Mouse (Mus musculus): Measurements from ENCODE around the gene Tlr12.
A peak's percentile ranks its signal among the peaks of the same experiment; 100 is the strongest.
"Not testable (repeated sequence)": the region's sequence is repeated elsewhere in the genome, so short reads cannot be mapped to it uniquely, and the experiment has no call there.

Tlr12 gene

DNA sequence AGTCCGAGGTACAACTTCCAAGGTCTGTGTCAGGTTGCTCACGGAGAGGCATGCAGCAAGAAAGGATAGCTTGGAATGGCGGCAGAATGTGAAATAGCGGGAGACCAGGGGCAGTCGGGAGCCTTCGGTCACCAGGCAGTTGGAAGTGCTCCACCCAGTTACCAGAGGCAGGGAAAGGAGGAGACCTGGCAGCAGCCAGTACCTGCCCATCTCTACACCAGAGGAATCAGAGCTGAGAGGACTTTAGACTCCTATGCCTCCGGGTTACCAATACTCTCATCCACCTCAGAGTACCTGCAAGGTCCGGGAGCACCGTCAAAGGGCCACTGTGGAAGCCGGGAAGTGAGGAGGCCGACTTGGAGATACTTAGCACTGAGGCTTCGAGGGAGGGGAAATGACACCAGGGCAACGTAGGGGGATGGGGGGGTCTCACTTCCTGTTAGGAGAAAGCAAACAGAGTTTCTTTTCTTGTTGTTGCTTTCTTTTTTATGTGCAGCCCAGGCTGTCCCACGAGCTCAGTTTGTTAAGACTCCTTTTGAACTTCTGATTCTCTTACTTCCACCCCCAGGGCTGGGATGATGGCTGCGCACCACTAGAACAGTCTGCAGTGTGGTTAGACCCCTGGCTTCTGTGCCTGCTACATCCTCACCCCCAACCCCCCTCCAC lies at the start of gene Tlr12:
Gene Tlr12 (minus strand): TSS at position 374 of the 666 bp plus-strand sequence.
- DNase-seq (ENCODE audit: low read depth) = no peak

DNA sequence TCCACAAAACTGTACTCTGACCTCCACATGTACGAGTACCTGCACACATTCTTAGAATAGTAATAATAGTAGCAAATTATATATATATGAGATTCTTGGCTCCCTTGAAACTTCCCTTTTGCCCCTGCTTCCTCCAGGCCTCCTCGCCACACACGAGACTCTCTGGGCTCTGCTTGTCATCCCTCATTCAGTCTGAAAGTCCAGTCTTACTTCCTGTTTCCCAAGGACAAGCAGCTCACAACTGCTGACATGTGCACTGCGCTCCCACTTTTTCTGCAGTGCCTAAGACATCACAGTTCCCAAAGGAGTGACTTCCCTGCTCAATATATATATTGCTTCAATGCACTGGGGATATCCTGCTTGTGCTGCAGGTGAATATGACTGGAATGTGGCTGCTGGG lies 48.8 kb upstream of the Tlr12 start:
- DNase-seq (ENCODE audit: low read depth) = not testable (repeated sequence)

DNA sequence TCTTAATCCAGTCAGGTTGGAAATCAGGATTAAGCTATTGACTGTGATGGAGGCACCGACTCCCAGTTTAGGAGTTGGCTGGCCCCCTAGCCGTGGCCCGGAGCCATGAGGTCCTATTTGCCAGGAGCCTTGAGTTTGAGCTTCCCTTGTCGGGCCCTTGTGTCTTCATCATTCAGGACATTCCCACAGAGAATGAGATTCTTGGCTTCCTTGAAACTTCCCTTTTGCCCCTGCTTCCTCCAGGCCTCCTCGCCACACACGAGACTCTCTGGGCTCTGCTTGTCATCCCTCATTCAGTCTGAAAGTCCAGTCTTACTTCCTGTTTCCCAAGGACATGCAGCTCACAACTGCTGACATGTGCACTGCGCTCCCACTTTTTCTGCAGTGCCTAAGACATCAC lies 47.9 kb upstream of the Tlr12 start:
- not testable (repeated sequence) for DNase-seq (ENCODE audit: low read depth)

DNA sequence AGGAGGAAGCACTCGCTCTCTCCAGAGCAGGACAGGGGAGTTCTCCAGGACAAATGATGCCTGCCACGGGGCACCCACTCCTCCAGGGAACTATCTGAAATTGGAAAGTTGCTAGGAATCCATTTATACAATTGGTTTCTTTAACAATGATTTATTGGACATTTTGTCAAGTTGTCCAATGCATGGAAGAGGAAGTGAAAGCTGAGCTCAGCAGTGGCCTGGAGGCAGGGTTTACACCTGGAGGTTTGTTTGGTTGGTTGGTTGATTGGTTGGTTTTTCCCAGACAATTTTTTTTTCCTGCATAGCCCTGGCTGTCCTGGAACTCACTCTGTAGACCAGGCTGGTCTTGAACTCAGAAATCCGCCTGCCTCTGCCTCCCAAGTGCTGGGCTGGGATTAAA lies 45.6 kb upstream of the Tlr12 start:
- no peak for DNase-seq (ENCODE audit: low read depth)

DNA sequence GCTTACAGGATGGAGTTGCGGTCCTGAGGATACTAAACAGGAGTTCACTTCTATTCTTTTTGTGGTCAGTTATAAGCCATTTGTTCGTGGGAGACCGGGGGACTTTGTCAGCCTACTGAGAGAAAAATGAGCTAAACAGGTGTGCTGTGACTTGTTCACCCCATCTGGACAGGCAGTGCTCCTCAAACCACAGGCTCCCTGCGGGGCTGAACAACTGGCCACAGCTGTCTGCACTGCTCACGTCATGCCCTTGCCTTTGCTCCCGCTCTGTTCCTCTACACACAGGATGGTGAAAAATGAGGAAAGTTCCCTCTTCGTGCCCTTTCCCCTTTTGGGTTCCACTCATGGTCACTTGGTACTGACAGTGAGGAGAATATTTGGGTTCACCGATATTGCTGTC lies 42.6 kb upstream of the Tlr12 start:
- DNase-seq (ENCODE audit: low read depth) = no peak

DNA sequence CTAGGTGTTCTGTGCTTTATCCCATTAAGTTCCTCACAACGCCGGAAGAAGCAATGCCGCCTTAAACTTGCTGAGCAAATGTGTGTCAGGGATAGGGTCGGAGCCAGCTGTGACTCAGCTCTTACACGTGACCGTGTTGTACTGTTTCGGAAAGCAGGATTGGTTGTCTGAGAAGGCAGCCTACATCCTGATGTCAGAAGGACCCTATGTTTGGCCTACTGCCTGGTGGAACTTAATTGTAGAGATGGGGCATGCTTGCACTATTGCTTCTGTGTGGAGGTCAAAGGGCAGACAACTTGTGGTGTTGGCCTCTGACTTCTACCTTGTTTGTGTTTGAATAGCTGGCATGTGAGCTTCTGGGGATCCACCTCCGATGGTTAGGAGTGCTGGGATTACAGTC lies 41.8 kb upstream of the Tlr12 start:
- DNase-seq (ENCODE audit: low read depth) = no peak

DNA sequence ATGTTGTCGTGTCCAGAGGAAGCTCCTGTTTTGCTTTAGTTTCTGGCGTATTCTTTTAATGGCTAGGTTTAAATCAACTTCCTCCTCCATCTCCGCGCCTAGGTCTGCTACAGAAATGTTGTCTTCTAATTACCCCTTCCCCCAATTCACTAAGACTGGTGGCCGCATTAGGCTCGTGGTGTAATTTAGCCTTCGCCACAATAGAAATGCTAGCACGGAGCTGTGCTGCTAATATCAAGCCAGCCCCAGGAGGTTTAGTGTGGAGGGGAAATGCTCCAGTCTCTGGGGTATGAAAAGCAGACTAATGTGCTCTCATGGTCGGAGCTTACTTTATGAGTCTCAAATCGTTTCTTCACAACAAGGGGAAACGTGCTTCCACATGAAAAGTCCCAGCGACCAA lies 37.0 kb upstream of the Tlr12 start:
- DNase-seq (ENCODE audit: low read depth) = no peak

DNA sequence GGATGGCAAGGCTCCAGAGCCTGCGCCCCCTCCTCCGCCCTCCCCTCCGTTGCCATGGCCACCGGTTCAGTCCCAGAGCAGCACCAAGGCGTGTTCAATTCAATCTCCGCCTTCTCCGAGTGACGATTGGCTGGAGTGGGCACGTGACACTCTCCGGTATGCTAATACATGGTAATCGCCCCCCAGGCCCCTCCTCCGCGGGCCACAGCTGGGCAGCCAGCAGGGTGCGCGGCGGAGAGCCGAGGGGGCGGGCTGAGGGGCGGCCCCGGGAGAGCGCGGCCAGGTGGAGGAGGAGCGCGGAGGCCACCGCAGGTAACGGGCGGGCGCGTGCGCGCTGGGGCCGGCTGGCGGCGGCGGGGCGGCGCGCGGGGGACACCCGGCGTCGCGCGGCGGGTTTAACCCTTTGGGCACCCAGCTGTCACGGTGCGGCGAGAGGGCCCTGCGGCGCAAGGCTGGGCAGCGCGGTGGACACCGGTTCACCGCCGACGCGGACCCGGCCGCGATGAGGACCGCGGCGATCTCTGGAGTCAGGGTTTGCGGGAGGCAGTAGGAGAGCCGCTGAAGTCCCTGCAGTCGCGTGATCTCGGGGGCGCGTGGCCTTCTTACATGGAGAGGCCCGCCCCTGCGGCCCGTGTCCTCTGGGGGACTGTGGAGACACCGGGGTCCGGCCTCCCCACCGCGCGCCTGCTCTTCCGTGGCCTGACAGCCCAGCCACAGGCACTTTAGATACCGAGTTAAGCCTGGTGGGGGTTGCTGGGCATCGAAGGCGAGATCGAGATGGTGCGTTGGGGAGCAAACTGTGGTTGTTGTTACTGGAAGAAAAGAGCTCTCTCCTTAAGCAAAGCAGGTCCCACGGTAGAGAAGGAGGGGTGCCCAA lies 36.3 kb upstream of the Tlr12 start, which contains the start of gene Phc2:
Gene Phc2 (plus strand): TSS at position 198 of the 877 bp plus-strand sequence.
- peak; percentile 67 for DNase-seq (ENCODE audit: low read depth)

DNA sequence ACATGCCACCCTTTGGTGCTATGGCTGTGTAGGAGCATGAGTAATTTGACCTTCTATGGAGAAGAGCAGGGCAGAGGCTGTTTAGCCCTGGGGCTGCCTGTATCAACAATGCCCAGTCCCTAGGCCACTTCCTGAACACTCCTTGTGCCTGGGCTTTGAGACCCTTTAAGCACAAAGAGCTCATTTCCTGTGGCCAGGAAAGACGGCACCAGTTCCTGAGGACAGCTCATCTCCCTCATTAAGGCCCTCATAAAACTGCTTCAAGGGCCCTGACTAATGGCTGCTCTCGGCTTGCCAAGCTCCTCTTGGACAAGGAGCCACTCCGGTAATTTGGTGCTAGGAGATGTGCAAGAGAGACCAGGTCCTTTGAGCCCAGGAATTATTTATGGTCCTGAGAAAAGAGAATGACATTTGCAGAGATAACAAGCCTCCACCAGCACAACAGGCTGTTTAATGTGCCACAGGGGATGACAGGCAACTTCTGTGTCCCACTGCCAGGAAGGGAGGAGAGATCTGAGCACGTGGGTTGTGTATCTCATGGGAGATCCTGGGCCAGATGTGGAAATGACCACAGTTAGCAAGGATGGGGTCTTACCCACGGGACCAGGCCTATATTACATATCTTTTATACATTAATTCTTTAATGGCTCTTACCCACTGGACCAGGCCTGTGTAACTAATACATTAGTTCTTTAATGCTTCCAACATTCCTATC lies 34.3 kb upstream of the Tlr12 start:
- no peak for DNase-seq (ENCODE audit: low read depth)

DNA sequence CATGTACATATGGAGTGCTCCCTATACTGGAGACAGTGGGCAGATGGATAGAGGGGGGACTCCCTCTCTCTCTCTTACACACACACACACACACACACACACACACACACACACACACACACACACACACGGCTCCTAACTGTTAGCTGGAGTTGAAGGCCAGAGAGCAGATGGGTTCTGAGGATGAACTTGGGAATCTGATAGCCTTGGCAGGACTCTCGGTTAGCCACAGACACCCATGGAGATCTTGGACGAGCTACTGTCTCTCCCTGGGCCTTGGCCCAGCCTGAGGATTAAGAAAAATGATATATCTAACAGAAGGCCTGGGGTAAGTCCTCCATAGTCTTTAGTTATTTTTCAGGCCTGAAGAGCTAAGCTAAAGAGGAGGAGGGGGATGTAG lies 33.1 kb upstream of the Tlr12 start:
- DNase-seq (ENCODE audit: low read depth) = no peak

DNA sequence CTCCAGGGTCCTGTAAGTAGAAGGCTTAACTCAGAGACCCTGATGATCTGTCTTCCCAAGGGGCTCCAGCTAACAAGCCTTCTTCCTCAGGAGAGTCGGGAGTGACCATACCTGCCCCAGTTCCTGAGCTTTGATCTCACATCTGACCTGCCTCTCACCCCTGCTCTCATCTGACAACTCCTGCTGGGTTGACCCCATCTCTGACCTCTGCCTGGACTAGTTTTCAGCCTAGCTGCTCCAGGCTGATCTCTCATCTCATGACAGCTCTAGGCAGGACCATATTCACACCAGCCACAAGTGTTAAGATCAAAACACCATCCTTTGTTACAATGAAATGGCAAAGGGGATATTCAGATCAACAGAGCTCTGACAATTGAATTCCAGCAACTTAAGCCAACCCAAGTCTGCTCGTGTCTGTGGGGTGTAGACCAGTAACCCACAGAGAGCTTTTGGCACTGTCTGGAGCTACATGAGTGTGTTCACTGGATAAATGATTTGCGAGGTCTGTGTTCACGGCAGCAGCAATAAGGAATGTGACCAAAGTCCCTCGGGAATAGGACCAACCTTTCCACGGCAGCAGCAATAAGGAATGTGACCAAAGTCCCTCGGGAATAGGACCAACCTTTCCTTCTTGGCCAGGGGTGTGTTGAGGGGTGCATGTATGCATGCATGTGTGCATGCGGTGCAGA lies 30.3 kb upstream of the Tlr12 start:
- no peak for DNase-seq (ENCODE audit: low read depth)

DNA sequence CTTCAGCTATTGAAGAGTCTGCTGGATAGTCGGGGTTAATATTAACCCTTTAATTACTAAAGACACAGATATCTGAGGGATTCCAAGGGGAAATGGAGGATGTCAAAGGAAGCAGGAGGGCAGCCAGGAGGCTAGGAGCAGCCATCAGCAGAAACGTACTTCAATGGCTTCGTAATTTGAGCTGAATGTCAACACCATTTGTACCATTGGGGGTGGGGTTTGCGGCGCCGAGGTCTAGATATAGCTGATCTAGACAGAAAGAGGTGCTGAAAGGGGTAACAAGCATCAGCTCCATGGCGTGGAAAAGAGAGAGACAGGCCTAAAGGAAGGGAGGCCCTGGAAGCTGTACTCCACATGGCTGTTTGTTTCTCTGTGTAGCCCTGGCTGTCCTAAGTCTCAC lies 28.3 kb upstream of the Tlr12 start:
- no peak for DNase-seq (ENCODE audit: low read depth)

DNA sequence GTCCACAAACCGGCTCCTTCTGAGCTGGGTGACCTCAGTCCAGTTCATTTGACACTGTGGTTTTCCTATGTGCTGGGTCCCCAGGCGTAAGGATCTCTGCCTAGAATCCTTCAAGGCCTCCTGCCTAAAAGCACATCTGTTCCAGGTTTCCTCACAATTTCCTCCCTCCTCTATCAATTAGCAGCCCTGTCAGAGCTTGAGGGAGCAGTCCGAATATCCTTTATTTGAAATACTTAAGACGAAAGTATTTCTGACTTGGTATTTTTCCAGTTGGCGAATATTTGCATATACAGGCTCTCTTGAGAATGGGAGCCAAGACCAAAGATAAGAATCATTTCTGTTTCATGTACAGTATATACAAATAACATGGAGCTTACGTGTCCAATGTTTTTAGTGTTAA lies 27.5 kb upstream of the Tlr12 start:
- no peak for DNase-seq (ENCODE audit: low read depth)

DNA sequence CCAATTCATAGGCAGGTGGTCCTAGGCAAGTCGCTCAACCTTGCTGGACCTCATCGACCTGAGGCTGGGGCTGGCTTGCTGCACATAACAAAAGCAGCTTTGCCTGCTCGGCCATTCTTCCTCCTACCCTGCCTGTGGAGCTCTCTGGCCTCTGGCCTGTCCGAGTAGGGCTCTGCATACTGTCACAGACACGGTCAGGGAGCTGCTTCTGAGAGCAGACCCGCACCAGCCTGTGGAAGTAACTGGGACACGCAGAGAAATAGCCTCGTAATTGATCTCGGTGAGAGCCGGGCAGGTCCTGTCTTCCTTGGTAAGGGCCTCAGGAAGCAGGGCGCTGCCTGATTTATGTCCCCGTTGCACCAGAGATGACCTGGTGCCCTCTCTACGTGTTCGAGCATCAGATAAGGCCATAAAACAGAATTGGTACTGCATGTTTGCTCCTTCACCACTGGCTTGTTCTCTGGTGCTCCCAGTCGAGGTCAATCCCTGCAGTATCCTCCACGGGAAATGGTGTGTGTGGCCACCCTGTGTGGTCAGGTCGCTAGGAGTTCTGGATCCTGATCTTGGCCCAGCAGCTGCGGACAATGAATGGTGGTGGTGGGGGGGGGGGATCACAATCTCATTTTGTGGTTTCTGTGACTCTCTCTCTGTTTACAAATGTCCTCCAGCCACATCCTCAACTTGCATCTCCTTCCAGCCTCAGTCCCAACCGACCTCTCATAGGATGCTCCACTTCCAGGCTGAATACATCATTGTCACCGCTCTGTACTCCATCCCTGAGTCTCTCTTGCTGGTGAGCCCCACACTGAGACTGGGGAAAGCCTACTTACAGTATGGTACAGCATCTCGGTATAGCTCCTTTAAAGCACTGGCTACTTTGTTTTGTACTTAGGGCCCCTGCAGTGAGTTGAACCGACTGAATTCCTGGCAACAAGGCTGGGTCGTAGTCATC lies 23.6 kb upstream of the Tlr12 start:
- DNase-seq (ENCODE audit: low read depth) = no peak

DNA sequence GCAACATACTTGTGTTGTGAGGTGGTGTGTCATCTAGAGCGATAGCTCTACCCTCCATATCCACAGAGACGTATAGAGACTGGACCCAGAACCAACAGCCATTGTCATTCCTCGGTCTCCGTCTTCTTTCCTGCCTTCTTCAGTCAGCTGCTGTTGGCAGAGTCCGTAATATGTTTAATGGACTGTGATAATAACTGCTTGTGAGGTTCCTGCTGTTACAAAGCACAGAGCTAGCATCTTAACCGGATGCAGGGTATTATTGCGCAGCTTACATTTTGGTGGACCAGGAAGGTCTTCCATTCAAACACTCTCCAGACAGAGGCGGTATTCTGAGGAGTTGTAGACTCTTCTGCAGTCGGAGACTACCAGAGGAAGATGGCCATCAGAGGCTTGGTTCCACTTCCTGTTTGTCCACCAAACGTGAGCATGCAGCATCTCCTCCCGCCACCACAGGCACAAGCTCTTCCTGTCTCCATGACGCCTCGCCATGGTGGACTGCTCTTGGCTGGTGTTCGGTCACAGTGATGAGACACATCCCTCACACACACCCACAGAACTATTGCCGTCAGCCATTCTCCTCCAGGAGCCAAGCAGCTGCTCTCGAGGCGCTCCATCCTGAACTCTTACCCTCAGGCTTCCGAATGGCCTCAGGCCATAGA lies 20.0 kb upstream of the Tlr12 start:
- DNase-seq (ENCODE audit: low read depth) = no peak

DNA sequence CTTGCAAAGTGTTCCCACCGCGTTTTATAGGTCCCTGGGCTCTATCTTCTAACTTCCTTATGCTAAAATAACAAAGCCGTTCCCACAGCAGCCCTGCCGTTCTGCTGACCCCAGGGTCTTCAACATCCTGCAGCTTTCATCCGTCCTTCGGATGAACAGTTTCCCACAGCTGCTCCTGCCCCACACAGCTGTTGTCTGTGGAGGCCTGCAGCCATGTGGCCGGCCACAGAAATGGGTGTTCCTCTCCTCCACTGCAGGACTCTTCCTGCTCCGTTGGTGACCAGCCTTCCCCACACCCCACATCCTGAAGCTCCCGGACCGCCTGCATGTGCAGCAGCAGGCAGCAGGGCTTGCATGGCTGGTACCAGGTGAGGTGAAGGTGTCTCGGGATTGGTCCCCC lies 18.8 kb upstream of the Tlr12 start:
- no peak for DNase-seq (ENCODE audit: low read depth)

DNA sequence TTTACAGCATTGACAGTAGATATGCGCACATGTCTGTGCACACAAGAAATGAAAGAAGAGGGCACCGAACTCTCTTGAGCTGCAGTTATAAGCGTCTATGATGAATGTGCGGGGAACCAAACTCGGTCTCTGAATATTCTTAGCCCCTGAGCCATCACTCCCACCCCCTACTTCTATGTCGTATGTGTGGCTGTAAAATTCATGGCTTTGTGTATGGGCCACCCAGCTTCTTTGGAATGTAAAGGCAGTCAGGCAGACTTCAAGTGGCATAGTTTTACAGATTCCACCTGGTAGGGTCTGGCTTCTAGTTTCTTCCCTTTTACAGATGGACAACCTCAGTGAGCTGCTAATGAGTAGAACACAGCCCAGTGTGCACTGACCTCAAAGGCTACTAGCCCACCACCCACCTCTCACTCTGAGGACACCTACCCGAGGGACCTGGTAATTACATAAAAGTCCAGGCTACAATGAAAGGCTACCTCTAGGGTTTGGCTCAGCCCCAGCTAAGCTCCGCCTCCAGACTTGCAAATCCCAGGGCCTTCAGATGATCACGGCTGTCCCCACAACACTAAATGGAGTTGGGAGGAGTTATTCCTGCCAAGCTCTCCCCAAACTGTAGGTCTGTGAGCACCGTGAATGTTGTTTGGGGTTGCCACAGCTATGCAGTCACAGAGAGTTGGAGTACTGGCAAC lies 17.6 kb upstream of the Tlr12 start:
- DNase-seq (ENCODE audit: low read depth) = no peak

DNA sequence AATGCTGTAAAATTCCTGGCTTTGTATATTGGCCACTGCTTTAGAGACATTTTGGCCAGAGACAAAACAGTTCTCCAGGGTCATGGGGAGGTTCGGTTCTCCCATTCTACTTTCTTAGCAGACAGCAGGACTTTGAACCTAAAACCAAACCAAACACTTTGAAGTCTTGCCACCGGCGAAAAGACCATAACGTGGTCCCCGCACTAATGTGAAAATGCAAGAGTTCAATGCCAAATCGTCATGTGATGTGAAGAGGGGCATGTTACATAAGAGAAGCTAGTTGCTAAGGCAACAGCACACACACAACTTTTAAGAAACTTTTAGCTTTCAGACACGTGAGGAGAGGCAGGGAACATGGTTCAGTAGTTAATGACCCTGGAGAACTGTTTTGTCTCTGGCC lies 17.0 kb upstream of the Tlr12 start:
- no peak for DNase-seq (ENCODE audit: low read depth)

DNA sequence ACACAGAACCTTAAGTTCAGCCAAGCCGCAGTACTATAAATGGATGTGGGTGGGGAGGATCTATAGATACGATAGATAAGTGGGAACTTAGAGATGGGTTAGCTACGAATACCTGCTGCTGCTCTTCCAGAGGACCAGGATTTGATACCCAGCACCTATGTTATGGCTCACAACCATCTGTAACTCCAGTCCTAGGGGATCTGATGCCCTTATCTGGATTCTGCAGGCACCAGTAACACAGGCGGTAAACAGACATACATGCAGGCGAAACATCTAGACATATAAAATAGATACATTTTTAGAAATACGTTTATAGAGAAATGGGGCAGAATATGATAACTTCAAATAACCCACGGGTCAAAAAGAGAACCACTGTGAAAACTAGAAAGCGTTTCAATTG lies 2.7 kb upstream of the Tlr12 start:
- DNase-seq (ENCODE audit: low read depth) = no peak

DNA sequence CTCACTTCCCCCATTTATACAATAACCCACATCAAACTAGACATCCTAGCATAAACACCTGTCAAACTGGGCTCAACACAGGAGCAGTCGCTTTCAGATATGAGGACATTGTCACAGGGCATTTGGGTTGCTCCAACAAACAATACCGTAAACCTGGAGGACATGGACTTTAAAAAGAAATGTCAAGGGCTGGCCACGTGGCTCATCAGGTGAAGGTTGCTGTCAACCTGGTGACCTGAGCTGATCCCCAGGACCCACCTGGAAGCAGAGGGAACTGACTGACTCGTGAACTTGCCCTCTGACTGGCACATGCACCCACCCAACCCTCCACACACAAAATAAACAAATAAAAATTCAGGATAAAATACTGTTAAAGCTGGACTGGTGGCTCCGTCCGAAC lies 2.2 kb upstream of the Tlr12 start:
- no peak for DNase-seq (ENCODE audit: low read depth)

All from fibroblast of lung, adult 2 months (primary cell).